Mouse (Mus musculus) left cerebral cortex, adult 2 months (tissue): Measurements from ENCODE around the gene Atp6v1a. TPM values are rescaled to one million over a fixed set of nuclear protein-coding genes. Genes with fewer than 3 reads are reported as not detected.

Experiments
- DNase-seq, 2 experiments: peaks; one replicate each; pipeline ENCODE4 v3.0.0; 2021 to 2022; ENCODE audit warnings: low spot score in 2 of 2, mixed read lengths in 1 of 2; ENCODE audit errors: extremely low spot score in 1 of 2
- H3K27ac ChIP-seq: fragments of 200-600 bp; 2 replicates; pipeline ENCODE4 v1.8.1; 2022
- H3K4me3 ChIP-seq: fragments of 200-600 bp; 2 replicates; pipeline ENCODE4 v1.8.1; 2022
- CTCF ChIP-seq: fragments of 200-600 bp; IDR thresholded peaks from 2 replicates; pipeline ENCODE4 v1.8.1; 2022; ENCODE audit warnings: antibody characterized with exemption, mild to moderate bottlenecking, moderate library complexity
- intact Hi-C: fragments of 180-260 bp; cut with DNase I; formaldehyde crosslinking; loops from one replicate; pipeline ENCODE4 v1.15.1; 2025
- total RNA-seq, 2 experiments: library from RNA; stranded (reverse); gene quantifications; 2 replicates each; pipeline ENCODE4 v1.2.3; 2021

The Atp6v1a gene
- total RNA-seq, 2 experiments from 2014 or later: 428 to 489 TPM

DNA sequence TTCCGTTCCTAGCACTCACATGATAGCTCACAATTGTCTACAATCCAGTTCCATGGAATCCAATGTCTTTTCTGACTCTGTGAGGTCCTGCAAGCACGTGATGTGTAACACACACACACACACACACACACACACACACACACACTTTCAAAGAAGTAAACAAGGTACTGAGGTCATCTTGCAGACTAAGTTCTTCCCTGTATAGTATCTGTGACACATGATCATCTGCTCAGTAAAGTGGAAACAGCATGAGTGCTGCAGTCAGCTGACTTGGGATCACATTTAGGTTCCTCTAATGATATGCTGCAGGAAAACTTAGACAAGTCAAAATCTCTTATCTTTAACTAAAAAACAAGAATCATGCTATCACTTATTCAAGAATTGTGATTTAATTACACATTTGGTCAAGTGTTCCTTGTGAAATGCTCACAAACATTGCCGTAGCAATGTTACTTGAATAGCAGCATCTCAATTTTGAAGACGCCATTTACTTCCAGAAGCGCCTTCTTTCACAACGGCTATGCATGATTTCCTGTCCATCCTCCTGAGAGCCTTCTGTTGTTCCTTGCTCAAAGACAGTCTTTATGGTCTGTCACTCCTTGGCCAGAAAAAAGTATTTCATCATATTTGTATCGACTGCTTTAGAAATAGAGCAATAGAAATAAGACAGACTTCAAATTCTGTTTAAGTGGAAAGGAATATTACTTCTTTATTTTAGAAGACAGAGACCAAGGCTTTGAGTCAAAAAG, 19.6 kb downstream of the Atp6v1a start:
- intact Hi-C loops: no loop called here
- TF ChIP-seq CTCF: no peak
- Histone ChIP-seq H3K27ac (no peak overlapping the region), H3K4me3 (no peak overlapping the region)
- DNase-seq: no peak

DNA sequence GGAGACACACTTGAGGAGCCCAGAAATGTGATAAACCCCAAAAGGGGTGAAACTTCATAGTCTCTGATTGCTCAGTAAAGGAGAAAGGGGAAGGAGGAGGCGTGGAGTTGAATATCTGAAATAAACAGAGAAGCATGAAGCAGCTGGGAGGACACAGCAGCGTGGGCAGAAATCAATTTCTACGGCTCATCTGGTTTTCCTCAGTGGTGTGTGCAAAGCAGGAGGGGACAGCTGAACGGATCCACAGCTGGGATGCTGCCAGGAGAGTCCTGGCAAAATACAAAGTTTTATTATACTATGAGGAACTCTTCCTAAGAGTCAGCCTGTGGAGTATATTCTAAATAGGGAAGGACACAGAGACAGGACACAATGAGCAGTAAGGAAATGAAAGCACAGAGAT, 30.5 kb downstream of the Atp6v1a start:
- Histone ChIP-seq H3K4me3 (no peak overlapping the region), H3K27ac (no peak overlapping the region)
- DNase-seq: peak in 1 of 2 experiments; percentile 25
- no peak for TF ChIP-seq CTCF
- intact Hi-C loops: no loop called here

DNA sequence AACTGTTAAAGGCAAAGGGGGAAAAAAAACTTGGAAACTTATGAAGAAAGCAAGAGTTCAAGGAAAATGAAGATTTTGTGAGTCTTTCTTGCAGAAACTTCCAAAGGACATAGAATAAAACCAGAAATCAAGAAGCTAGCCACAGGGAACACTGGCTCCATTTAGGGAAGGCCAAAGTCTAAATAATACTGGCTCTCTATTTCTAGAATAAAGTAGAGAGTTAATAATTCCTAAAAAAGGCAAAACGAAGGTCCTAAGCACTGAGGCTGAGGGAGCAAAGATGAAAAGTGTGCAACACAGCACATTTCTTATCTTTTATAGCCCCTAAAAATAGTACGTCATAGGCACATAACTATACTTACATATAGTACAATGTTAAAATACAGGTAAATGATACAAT, 34.3 kb downstream of the Atp6v1a start:
- no peak overlapping the region for H3K4me3 ChIP-seq
- no peak for DNase-seq
- intact Hi-C loops: no loop called here
- H3K27ac ChIP-seq: no peak overlapping the region
- no peak for TF ChIP-seq CTCF

DNA sequence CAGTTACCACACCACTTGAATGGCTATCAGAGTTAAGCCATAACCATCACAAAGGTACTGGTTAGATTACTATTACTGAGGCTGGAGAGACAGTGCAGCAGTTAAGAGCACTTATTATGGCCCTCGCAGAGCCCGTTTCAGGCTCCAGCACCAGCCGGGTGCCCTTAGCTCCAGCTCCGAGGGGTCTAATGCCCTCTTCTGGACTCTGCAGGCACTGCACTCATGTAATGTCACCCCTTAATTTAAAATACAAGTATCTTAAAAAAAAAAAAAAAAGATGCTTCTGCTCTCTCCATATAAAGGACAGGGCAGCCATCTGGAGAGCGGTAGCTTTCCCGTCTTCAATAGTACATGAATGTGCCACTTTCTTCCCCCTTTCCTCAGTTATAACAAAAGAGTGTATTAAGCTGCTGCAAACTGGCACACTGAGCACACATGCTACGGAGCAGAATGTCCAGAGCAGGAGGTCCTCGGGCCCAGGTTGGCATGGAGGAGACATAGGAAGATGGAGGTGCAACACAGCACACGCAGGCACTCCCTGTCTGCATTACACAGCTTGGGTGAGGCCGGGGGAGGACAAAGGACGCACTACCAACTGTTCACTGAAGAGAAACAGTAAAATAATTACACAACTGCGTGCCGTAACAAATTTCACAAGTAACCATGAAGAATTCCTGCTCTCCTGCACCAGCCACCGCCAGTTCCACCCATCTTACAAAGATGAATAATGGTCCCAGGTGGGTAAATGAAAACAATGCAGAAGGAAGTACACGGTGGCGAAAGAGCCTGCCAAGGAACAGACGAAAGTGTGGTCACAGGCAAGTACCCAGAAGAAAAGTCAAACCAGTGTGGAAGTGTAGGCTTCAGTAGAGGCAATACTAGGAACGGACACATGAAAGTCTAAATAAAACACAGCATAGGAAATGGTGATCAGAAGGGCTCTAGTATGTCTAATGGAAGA, 35.4 kb downstream of the Atp6v1a start:
- Histone ChIP-seq H3K4me3 (no peak overlapping the region), H3K27ac (no peak overlapping the region)
- no peak for DNase-seq
- TF ChIP-seq CTCF: peak; percentile 31
- intact Hi-C loops: no loop called here

DNA sequence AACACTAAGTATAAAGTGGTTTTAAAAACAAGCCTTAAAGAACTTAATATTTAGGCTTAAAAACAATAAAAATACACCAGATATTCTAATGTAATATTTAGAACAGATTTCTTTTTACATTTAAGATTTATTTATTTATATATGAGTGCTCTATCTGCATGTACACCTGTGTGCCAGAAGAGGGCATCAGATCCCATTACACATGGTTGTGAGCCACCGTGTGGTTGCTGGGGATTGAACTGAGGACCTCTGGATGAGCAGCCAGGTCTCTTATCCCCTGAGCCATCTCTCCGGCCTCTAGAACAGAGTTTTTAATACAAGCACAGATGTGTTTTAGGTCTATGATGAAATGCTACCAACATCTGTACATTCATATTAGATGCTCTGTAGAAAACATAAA, 36.6 kb downstream of the Atp6v1a start:
- no peak for DNase-seq
- intact Hi-C loops: no loop called here
- H3K4me3 ChIP-seq: no peak overlapping the region
- no peak overlapping the region for H3K27ac ChIP-seq
- peak; percentile 24 for TF ChIP-seq CTCF

DNA sequence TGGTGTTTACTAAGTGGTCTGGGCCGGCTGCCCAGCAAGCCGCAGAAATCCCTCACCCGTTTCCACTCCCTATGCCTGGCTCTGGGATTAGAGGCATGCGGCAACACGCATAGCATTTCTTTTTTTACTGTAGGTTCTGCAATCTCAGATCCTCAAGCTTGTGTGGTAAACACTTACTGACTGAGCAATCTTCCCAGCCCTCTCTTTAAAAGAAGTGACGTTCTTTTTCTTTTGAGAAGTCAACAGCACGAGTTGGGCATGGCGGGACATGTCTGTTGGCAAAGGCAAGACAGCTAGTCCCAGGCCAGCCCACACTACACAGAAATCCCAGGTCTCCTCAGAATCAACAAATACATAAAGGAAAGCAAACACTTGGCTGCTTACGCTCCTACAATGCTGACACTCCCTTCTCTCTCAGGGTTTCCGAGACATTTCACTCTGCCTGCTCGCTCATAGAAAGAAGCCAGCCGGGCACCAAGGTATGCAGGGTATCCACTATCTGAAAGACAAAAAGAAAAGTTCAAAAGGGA, 38.3 kb downstream of the Atp6v1a start:
- TF ChIP-seq CTCF: no peak
- no peak overlapping the region for H3K27ac ChIP-seq
- no peak overlapping the region for H3K4me3 ChIP-seq
- DNase-seq: no peak
- intact Hi-C loops: no loop called here

DNA sequence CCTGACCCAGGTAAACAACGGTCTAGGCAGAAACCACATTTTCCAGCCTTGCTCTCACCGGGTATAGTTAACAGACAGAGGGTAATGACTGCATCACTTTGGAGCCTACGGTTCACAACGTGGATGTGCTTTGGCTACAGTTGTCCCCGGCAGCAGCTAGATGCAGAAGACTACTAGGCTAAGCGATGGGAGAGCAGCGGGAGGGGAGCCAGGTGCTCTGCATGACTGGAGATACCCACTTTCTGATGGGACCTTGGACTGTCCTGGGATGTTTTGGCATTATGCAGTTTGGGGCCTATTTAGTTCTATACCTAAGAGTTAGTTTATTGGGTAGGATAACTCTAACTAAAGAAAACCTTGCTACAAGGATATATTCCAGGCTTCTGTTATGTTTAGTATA, 40.1 kb downstream of the Atp6v1a start:
- Histone ChIP-seq H3K27ac (no peak overlapping the region), H3K4me3 (no peak overlapping the region)
- no peak for DNase-seq
- intact Hi-C loops: no loop called here
- no peak for TF ChIP-seq CTCF

DNA sequence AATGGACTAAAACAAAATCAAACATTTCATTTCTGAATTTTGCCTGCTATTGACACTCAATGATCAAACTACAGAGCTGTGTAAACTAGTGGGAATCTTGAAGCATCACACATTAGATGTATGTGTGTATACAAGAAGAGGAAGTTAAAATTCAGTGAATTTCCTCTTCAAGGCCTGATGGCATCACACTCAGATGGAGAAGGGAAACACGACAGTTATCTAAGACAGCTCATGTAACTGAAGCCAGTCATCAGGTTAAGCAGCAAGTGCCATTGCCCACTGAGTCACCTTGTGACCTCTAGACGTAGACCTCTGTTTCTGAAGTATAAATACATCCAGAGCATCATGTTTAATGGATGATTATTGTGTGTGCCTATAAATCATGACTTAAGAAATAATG, 51.9 kb downstream of the Atp6v1a start:
- intact Hi-C loops: no loop called here
- H3K4me3 ChIP-seq: no peak overlapping the region
- no peak for TF ChIP-seq CTCF
- no peak overlapping the region for H3K27ac ChIP-seq
- no peak for DNase-seq

DNA sequence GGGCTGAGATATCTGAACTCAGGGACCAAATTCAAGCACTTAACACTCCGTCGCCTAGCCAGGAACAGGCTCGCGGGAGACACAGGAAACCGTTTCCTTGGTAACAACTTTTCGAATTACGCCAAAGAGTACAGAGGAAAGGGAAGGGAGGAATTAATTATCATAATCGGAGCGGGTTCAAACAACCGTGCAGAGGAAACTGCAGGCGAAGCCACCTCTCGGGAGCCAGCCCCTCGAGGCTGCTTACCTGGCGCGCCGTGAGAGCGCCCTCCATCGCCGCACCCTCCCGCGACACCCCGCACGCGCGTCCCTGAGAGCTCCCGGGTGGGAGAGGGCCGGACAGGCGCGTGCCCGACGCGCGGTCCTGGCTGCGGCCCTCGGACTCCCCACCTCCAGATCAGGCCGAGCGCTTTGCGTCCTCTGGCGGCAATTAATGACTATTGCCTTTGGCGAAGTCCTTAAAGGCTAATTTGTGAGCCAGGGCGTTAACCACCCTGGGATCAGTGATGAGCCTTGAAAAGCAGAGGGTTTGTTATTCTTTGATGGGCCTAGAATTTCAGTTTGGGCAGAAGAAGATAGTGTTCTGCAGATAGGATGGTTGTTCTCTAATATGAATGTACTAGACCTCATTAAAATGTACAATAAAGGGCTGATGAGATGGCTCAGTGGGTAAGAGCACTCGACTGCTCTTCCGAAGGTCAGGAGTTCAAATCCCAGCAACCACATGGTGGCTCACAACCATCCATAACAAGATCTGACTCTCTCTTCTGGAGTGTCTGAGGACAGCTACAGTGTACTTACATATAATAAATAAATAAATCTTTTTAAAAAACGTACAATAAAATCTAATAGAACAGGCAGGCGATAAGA, 76.2 kb downstream of the Atp6v1a start, which contains the start of gene Gramd1c:
Gene Gramd1c (minus strand): TSS at position 321 of the 870 bp plus-strand sequence.
- peak; percentile 66 for TF ChIP-seq CTCF
- DNase-seq: peak; percentile 58 to 63
- H3K27ac ChIP-seq: peak within 1 kb of the TSS; percentile 78
- peak within 1 kb of the TSS; percentile 57 for H3K4me3 ChIP-seq
- intact Hi-C loops: loop anchor here (2.0 to 10.0 kb wide), 3 partner anchors 174 to 1878 kb away; partner anchors contain the start of gene Ccdc191

DNA sequence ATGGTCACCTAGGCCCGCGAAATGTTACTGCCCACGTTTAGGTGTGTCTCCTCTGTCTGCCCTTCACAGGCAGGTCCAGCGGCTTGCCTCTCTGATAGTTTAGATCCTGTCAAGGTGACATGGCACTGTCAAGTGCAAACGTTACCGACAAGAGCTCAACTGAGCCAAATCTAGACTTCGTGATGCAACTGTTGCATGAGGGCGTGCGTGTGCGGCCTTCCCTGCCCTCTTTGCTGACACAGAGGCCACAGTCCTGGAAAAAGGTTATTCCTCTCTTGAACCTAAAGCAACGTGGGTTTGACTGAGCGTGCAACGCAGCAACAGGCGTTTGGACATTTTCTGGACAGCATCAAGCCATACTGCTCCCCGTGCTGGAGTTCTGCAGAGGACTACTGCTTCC, 78.2 kb downstream of the Atp6v1a start:
- Histone ChIP-seq H3K4me3 (no peak overlapping the region), H3K27ac (no peak overlapping the region)
- intact Hi-C loops: loop anchor here (10.0 kb wide), 2 partner anchors 517 to 1877 kb away; no protein-coding TSS in a partner anchor
- TF ChIP-seq CTCF: no peak
- no peak for DNase-seq
